Mouse (Mus musculus): ENCODE data around the gene Rhof. TPM values are rescaled to one million over a fixed set of nuclear protein-coding genes. Genes with fewer than 3 reads are reported as not detected.
A peak's percentile ranks its signal among the peaks of the same experiment; 100 is the strongest.

Rhof gene
- total RNA-seq, 2 experiments from 2014 or later = 51.3 to 53.0 TPM

DNA sequence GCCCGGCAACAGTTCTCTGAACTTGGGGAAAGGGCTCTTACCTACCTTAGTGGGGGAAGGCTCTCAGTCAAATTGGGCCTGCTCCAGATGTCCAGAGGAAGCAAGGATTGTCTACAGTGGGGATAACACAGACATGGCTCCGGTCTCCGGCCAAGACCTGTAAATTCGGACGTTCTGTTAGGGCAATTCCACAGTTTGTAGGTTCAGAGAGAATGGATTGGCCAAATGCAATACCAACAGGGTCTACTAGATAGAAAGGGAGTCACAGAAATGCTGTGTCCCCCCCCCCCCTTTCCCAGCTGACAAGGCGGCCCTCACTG is 5.4 kb upstream of the Rhof start:
- intact Hi-C loops (cut with DNase I) = no loop called here

DNA sequence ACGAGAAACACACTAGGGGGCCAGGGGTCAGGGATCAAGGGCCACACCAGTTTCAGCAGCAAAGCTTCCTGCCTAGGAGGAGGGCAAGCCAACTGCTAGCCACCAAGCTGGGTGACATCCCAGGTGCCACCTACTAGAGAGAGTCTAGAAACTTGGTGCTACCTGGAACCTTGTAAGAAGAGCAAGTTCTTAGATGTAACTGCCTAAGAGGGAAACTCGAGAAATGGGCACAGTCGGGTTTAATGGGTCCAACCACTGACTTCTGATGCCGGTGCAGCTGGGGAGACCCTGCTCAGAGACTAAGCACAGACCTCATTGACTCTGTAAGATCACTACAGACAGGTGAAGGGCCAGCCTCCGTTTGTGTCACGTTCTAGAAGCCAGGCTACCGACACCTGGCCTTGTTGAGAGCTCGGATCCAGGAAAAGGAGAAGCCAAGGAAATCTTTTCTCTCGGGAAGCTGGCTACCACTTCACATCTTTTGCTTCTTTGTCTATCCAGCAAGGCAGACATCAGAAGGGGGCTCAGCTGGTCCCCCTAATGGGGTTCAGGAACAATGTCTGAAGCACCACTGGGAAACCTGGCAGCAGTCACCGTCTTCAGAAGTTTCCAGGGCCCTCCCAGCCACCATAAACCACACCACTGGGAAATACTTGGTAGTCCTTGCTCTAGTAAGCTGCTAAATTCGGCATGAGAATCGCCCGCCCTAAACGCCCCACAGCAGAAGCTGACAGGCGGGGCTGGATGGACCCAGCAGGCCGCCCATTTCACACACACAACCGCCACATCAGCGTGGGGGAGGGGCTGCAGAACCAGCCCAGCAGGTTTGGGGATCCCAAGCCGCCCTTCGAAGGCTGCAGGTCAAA is 4.8 kb upstream of the Rhof start:
- intact Hi-C loops (cut with DNase I) = no loop called here
- peak; percentile 69 to 75 for DNase-seq (ENCODE audit: low spot score in 2 of 2)

More for the DNA sequence above, 5.4 kb upstream of the Rhof start:
- no peak for DNase-seq (ENCODE audit: low spot score in 2 of 2)

DNA sequence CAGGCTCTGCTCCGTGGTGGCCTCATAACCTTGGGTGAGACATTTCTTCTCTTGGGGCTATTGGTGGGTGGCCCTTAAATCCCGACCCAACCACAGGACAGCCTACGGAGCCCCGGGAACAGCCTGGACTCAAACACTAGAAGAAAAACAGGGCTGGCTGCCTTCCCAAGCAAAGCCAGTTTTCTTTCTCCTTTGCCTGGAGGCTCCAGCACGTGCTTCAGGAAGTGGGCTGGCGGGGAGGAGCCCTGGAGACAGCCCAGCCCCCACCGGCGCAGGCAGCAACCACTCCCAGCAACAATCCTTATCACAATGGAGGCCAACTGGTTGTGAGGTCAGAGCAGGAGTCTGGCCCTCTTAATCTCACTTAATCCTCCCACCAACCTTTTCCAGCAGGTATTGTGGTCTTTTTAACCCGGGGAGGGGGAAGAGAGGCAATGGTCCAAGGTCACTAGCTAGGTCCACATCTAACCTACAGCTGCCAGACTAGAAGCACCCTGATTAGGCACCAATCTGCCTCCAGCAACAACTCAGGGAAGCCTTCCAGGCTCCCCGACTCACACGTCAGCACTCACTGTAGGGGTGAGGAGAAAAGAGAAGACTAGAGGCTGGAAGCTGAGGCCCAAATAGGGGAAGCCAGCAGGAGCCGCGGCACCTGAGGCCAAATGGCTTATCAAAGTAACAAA is 4.0 kb upstream of the Rhof start:
- intact Hi-C loops (cut with DNase I) = no loop called here
- peak; percentile 89 for DNase-seq (ENCODE audit: low spot score in 2 of 2)

DNA sequence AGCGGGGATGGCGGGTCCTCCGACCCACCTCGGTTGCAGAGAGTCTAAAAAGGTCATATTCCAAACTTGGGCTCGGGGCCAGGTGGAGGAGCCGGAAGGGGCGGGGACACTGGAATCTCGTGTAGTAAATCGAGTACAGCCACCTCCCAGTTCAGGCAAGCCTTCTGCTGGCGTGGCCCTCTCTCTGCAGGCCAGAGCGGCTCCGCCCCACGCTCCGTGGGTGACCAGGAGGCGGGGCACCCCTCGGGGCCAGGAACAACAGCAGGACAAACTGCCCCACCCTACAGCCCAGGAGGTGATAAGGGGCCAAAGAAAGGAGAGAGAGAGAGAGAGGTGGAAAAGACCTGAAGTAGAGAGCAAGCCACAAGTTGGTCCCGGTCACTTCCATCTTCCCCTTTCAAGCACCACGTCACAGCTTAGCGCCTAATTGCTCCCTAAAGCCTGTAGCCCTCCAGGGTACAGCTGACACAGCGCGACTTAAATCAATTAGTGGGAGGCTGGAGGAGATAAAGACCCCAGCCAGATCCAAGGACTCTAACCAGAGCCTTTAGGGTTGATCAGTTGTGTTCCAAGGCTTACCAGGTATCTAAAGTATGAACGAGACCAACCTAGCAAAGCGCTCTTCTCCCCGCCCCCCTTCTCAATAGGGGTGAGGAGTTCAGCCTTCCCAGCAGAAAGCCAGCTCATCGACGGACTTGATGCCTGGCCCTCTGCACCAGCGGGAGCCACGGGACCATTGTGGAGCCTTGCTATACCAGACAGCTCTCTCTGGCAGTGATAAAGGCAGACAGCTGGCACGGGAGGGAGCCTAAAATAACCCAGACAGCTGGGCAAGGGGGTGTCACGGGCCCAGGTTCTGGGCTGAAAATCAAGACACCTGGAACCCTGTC is 3.2 kb upstream of the Rhof start:
- DNase-seq (ENCODE audit: low spot score in 2 of 2) = peak; percentile 62 to 79
- intact Hi-C loops (cut with DNase I) = no loop called here

DNA sequence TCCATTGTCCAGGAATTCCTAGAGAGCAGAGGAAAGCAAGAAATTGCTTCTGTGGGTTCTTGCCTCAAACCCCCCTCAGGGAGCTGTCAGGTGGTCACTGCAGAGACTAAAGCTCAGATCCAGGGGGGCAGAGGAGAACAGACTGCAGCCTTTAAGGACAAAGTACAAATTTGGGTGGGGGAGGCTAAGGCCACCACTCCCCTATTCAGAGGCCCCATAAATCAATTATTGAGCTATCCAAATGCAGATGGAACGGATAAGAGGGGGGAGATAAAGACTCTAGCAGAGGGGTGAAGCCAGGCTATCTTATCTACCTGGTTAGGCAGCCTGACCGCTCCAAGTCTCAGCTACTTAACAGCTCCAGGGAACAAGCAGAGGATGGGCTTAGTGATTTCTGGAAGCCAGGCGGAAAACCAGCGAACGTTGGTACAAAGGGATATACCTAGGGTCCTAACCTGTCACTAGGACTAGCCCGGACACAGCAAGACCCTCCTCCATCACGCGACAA is 2.4 kb upstream of the Rhof start:
- DNase-seq (ENCODE audit: low spot score in 2 of 2) = no peak
- intact Hi-C loops (cut with DNase I) = loop anchor here (5.0 kb wide), 1 partner anchor 68 kb away; the partner anchor contains the start of gene Tmem120b

DNA sequence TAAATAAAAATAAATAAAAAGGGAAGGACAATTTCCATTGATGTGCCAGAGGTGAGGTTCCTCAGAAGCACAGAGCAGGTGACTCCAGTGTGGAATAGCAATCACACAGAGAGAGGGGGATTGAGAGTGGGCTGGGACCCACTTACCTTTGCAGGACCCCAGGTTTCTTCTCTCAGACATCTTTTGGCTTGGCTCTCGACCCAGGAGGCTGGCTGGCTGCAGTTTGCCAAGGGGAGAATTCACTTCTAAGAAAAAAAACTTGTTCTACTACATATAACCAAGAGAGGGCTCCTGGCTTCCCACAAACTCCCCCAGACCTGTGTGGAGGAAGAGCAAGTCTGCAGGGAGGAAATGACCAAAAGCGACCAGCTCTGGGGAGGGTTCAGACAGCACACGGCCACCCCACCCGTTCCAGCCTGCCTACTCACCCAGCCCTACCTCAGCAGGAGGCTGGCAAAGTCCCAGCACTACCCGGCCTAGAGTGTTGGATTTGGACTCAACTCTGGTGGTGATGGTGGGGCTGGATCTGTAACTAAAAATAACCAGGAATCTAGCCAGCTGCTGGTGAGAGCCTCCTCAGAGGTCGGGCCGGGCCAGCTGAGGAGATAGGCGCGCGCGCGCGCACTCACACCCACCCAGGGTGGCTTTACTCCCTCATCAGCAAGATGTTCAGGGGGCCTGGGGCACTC is 1.8 kb upstream of the Rhof start:
- no peak for DNase-seq (ENCODE audit: low spot score in 2 of 2)
- intact Hi-C loops (cut with DNase I) = loop anchor here (5.0 kb wide), 1 partner anchor 67 kb away; the partner anchor contains the start of gene Tmem120b

DNA sequence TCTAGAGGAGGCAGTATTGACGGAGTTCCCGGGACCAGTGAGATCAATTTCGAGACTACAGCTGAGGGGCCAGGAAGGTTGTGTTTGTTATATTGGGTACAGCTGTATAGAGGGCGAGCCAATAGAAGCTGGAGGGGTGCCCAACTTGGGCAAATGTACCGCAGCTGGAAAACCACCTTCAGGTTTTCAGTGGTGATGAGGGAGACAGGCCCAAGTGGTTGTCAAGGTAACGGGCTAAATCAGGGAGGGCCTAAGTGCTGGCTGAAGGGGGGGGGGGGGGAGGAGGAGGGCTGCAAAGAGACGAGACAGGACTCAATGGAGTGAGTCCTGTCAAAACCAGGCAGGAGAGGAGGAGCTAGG is 1.3 kb upstream of the Rhof start:
- intact Hi-C loops (cut with DNase I) = loop anchor here (1.0 to 5.0 kb wide), 3 partner anchors 9 to 66 kb away; partner anchors contain the start of genes Setd1b and Tmem120b
- DNase-seq (ENCODE audit: low spot score in 2 of 2) = no peak

DNA sequence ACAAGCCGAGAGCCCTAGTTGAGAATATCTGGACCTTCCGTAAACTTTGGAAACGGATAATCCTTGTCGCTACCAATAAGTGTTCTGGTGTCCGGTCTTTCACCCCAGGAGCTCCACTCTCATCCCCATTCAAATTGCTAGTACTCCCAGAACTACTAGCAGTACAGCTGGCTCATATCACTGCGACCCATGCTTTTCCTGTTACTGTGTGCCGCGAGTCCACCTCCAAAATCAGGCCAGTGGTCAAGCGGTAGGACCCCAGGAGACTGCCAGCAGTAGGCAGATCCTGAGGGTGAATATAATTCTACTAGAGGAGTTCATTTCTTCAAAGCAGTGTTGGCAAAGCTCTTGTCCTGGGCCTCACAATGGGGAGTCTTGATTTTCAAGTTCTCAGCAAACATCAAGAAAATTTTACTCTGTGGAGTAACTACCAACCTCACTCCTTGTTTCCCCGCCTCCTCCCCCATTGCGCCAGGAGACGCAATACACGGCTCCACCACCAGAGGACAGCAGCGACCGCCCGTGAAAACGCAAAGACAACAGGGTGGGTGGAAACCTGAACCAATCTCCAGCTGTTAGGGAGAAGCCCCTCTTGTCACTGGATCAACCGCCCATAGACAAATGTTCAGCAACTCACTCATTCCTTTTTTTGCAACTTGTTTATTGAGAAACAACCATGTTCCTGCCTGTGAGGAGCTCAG is 741 bp upstream of the Rhof start:
- intact Hi-C loops (cut with DNase I) = loop anchor here (1.0 to 5.0 kb wide), 3 partner anchors 9 to 66 kb away; partner anchors contain the start of genes Setd1b and Tmem120b

DNA sequence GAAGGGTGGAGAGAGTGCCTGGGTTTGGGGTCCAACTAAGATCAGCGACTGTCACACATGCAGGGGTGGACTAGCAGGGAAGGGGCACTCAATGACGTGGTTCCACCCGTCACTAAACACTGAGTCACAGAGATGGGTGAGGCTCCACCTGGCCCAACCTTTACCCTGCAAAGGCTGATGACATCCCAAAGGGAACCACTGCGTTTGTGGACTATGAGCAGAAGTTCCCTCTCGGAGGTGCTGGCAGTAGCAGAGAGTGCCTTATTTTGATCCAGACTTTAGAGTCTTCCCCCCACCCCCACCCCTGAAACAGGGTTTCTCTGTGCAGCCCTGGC is 1.7 kb downstream of the Rhof start:
- DNase-seq (ENCODE audit: low spot score in 2 of 2) = no peak
- intact Hi-C loops (cut with DNase I) = loop anchor here (5.0 kb wide), 1 partner anchor 63 kb away; the partner anchor contains the start of gene Tmem120b

More for the DNA sequence above, 741 bp upstream of the Rhof start:
- DNase-seq (ENCODE audit: low spot score in 2 of 2) = peak; percentile 86 to 90

DNA sequence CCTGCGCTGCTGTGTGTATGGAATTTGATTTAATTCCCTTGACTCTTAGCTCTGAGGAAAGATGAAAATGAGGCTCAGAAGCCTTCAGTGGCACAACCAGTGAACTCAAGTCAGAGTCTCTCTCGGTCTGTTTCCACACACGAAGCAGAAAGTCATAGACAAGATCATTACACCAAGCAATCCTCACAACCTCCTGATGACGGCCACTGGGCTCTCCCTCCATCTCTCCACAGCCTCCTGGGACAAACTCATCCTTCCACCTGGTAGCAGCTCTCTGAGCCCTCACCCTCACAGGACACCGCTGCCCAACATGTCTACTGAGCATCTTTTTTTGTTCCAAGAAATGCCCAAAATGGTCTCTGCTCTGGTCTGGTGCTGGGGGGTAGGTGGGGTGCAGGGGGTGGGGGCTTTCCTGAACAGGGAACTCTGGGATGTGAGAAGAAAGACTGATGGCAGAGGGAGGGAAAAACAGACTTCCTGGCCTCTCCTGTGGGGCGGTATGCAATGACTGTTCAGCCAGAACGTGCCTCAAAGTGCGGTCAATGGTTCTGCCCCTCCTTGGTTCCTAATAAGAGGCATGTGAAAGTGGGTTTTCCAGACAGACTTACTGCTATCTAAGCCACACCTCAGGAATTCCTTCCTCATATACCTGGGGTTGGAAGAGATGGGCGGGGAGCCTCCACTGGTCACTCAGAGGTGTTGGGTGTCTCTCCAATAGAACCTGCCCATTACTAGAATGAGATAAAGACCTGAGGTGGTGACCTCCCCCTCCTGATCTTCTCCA is 2.3 kb downstream of the Rhof start:
- intact Hi-C loops (cut with DNase I) = loop anchor here (5.0 kb wide), 1 partner anchor 63 kb away; the partner anchor contains the start of gene Tmem120b
- no peak for DNase-seq (ENCODE audit: low spot score in 2 of 2)

DNA sequence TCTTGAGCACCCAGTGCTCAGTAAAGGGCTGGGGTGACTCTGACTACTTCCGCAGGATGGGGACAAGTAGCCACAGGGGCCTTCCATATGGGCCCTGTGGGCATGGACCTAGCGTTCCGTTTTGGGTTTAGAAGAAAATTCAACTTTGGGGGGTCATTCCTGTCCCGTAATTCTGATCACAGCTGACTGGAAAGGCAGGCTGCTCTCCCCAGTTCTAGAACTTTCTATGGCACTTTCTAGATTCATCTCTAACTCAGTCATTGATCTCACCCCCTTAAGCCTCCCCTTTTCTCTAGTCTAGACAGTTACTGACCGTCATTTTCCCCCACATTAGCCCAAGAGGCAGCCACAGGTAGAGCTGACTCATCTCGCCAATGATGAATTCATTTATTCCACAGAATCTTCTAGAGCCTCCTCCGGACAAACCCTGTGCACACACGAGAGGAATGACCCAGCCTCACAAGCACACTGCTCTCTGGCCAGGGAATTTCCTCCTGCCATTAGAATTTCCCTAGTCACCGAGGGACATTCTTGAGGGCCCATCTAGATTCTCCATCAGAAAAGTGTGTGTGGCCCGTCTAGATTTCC is 3.2 kb downstream of the Rhof start:
- DNase-seq (ENCODE audit: low spot score in 2 of 2) = no peak
- intact Hi-C loops (cut with DNase I) = no loop called here

DNA sequence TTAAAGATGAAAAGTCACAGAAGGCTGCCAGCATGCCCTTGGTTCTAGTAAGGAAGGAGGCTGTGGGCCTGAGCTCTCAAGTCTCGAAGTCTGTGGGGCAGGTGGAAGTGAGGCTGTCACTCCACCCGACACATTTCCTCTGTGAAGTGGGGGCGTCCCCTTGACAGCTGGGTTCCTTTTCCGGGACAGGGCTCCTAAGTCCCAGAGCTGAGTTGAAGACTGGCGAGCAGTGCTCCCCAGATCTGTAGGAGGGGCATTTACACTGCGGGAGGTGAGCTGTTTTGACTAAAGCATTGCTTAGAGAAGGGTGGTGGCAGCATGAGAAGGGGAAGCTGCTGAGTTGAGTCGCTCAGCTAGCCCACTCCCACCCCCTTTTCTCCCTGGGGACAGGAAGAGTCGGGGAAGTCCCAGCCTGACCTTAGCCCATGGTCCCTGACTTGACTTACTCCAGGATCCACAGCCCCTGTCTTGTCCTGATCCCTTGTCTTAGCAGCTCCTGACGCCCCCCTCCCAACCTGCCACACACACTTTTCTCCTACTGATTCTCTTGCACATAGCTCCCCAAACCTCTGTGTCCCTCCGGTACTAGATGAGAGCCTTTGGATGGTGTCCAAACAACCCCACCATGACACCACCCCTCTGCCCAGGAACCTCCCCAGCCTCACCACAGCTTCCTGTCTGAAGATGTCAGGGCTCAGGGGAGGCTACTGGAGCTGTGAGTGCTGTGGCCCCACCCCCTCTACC is 3.9 kb downstream of the Rhof start:
- no peak for DNase-seq (ENCODE audit: low spot score in 2 of 2)
- intact Hi-C loops (cut with DNase I) = no loop called here

DNA sequence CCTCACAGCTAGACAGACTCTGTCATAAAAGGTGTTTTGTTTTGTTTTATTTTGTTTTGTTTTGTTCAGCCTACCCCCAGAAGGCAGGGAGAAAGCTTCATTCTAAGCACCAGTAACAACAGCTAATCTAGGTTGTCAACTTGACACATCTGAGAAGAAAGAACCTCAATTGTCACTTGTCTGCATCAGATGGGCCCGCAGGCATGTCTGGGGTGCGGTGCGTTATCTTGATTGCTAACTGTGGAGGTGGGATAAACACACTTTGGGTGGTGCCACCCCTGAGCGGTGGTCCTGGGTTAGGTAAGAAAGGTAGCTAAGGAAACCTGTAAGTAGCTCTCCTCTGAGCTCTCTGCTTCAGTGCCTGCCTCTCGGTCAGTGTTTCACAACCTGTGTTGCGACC is 5.5 kb downstream of the Rhof start:
- DNase-seq (ENCODE audit: low spot score in 2 of 2) = no peak
- intact Hi-C loops (cut with DNase I) = no loop called here

DNA sequence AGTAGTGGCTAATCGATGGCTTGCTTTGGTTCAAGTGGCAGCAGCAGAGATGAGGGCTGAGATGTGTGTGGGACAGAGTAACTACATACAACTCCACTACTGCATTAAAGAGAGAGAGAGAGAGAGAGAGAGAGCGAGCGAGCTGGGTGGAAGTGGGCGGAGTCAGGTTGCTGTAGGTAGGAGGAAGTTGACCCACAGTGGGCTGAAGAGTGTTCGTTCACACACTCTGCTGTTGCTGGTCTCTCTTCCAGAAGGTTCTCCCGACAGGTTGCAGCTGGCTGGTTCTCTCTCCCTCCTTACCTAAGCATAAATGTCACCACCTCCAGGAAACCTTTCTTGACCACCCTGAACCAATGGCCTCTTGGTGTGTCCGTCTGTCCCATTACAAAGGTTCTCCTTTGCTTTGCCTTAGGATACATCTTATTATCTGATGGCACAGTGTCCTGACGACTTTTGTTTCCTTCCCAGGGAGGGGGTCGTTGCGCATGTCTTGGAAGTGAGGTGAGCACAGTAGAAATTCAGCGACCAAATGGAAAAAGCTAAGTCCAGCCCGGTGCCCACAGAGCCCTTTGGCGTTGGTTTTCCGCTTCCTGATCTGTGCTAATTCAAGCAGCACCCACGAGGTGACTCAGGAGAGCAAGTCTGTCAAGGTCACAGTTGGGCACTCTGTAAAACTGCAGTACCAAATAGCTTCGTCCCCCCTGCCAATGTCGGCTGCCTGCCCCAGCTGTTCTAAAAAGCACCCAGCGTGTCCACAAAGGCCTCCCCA is 6.7 kb downstream of the Rhof start:
- intact Hi-C loops (cut with DNase I) = no loop called here
- no peak for DNase-seq (ENCODE audit: low spot score in 2 of 2)

DNA sequence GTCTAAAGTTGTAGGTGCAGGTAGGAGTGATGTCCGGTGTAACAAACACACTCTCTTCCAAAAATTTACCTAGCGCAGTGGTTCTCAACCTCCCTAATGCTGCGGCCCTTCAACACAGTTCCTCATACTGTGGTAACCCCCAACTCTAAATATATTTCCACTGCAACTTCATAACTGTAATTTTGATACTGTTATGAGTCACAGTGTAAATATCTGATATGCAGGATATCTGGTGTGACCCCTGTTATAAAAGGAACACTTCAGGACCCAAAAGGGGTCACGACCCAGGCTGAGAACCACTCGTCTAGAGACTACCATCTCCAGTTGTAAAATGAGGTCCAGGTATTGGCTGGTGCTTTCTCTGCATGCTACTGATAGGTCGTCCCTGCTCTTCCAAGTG is 7.4 kb downstream of the Rhof start:
- no peak for DNase-seq (ENCODE audit: low spot score in 2 of 2)
- intact Hi-C loops (cut with DNase I) = no loop called here

DNA sequence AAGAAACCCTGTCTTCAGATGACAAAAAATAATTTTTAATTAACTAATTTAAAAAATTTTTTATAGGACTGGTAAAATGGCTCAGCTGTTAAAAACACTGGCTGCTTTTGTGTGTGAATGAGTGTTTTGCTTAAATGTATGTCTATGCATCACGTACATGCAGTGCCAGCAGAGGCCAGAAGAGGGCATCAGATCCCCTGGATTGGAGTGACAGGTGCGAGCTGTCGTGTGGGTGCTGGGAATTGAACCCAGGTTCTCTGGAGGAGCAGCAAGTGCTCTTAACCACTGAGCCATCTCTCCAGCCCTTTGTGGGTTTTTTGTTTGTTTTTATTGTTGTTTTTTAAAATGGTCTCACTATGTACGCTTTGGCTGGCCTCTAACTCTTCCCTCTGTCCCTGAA is 10.3 kb downstream of the Rhof start:
- intact Hi-C loops (cut with DNase I) = no loop called here
- DNase-seq (ENCODE audit: low spot score in 2 of 2) = no peak

Measured in left cerebral cortex, postnatal 36 days (tissue).